ENCODE assay signal across 11 mouse cellular contexts in genomic region chr4:53750391-53751120, GRCm38 (mm10). TPM values are rescaled to one million over a fixed set of nuclear protein-coding genes. Genes with fewer than 3 reads are reported as not detected.
DNase-seq lines count a peak whose midpoint lies in the region; ATAC-seq and TF ChIP-seq lines count a peak whose summit lies in the region.
"Had no signal": no experiment of that assay in that cellular context is flagged by ENCODE, and none has a peak within 500 bp of the region (broad histone marks: within the 10 kb centered on the region; RNA-seq: fewer than 3 reads in every experiment).

No protein-coding gene starts in this region.

- no peak overlapping the region for H3K9ac ChIP-seq in kidney, postnatal 0 days (ENCODE audit: low read depth, low read length)
- no peak overlapping the region for H3K9ac ChIP-seq in midbrain, embryonic 14.5 days (replicated peaks; ENCODE audit: low read length)
- H3K9ac ChIP-seq: hindbrain, embryonic 15.5 days; limb, embryonic 15.5 days had no signal

- peak overlapping the region; percentile 57 for H3K27ac ChIP-seq in kidney, postnatal 0 days
- H3K27ac ChIP-seq in midbrain, embryonic 14.5 days (replicated peaks; ENCODE audit: low read depth, low read length): no peak overlapping the region
- H3K27ac ChIP-seq: hindbrain, embryonic 15.5 days; limb, embryonic 15.5 days had no signal

- H3K4me1 ChIP-seq in kidney, postnatal 0 days (replicated peaks; ENCODE audit: insufficient read depth, low read length): no peaks in the 10 kb centered on the region
- H3K4me1 ChIP-seq in midbrain, embryonic 14.5 days (ENCODE audit: control insufficient read depth, insufficient read depth, low read length): no peaks in the 10 kb centered on the region
- H3K4me1 ChIP-seq: hindbrain, embryonic 15.5 days; limb, embryonic 15.5 days had no signal

- no peak for TF ChIP-seq POLR2A in brain, embryonic 14.5 days (IDR thresholded peaks at IDR 0.05; ENCODE audit: borderline replicate concordance, extremely low read depth, insufficient read depth, insufficient read length, poor library complexity, severe bottlenecking)

- H3K27me3 ChIP-seq in kidney, postnatal 0 days (ENCODE audit: insufficient read depth, low read length): no peaks in the 10 kb centered on the region
- no peaks in the 10 kb centered on the region for H3K27me3 ChIP-seq in midbrain, embryonic 14.5 days (ENCODE audit: control insufficient read depth, insufficient read depth, low read length)
- H3K27me3 ChIP-seq: hindbrain, embryonic 15.5 days; limb, embryonic 15.5 days had no signal

- no peaks in the 10 kb centered on the region; the same call in 1 of the 2 replicates for H3K36me3 ChIP-seq in kidney, postnatal 0 days (ENCODE audit: insufficient read depth, low read length)
- peaks cover 35% of the 10 kb centered on the region for H3K36me3 ChIP-seq in midbrain, embryonic 14.5 days (ENCODE audit: control insufficient read depth, insufficient read depth, low read length)

- H3K4me3 ChIP-seq in kidney, postnatal 0 days (replicated peaks; ENCODE audit: low read depth, low read length): no peak overlapping the region
- H3K4me3 ChIP-seq in midbrain, embryonic 14.5 days (replicated peaks; ENCODE audit: low read depth, low read length): no peak overlapping the region
- H3K4me3 ChIP-seq: hindbrain, embryonic 15.5 days; limb, embryonic 15.5 days had no signal

- WGBS in kidney, postnatal 0 days: 47% methylated on average over 16 of the region's 16 CpGs
- WGBS in midbrain, embryonic 14.5 days: 84% methylated on average over 16 of the region's 16 CpGs

- ATAC-seq in kidney, postnatal 0 days (replicated peaks; ENCODE audit: low FRiP score, low read depth): peak; percentile 63
- ATAC-seq in midbrain, embryonic 14.5 days (ENCODE audit: low FRiP score, low TSS enrichment): no peak

- H3K4me2 ChIP-seq in kidney, postnatal 0 days (ENCODE audit: low read length): no peak overlapping the region
- H3K4me2 ChIP-seq in midbrain, embryonic 14.5 days (ENCODE audit: low read length): no peak overlapping the region
- H3K4me2 ChIP-seq: hindbrain, embryonic 15.5 days; limb, embryonic 15.5 days; midbrain, embryonic 11.5 days had no signal

- H3K9me3 ChIP-seq in kidney, postnatal 0 days (replicated peaks; ENCODE audit: low read length): no peaks in the 10 kb centered on the region
- H3K9me3 ChIP-seq in midbrain, embryonic 14.5 days (ENCODE audit: control insufficient read depth, low read length): no peaks in the 10 kb centered on the region
- H3K9me3 ChIP-seq: hindbrain, embryonic 15.5 days; limb, embryonic 15.5 days had no signal

- DNase-seq in kidney, postnatal 0 days (ENCODE audit: low spot score): peak; percentile 72
- DNase-seq in kidney, adult 18-20 months: no peak
- DNase-seq in brain, embryonic 14.5 days (ENCODE audit: low read depth): peak; percentile 69
- peak; percentile 50 to 74 for DNase-seq in frontal cortex, postnatal 36 days (ENCODE audit: low spot score in 2 of 2)
- peak; percentile 55 to 66 for DNase-seq in right cerebral cortex, postnatal 10 days (ENCODE audit: low spot score in 2 of 2)
- DNase-seq in midbrain, embryonic 14.5 days: no peak
- no peak for DNase-seq in cerebellum, postnatal 10 days
- DNase-seq: thymus, postnatal 36 days had no signal

- TF ChIP-seq CTCF in kidney, postnatal 0 days (IDR thresholded peaks at IDR 0.05; ENCODE audit: low read depth): peak; percentile 31; the same call in 1 of the 2 replicates
- TF ChIP-seq CTCF in brain, embryonic 14.5 days (IDR thresholded peaks at IDR 0.05; ENCODE audit: borderline replicate concordance, extremely low read depth, insufficient read depth, insufficient read length): no peak

RNA-seq across cellular contexts. Expression of gene Tal2, which starts 28.9 kb away (rescaled TPM):
- 0.22 and 0.30 TPM in 2 replicates for polyA plus RNA-seq in kidney, postnatal 0 days (2015; fragmentation: Nextera tagmentation; extraction: Ambion mirVana)
- 8.8 and 13.0 TPM in 2 replicates for polyA plus RNA-seq in brain, embryonic 14.5 days (2012; rRNA removed)
- 10.5 and 19.4 TPM in 2 replicates for polyA plus RNA-seq in midbrain, embryonic 14.5 days (2014; fragmentation: Nextera tagmentation; extraction: Ambion mirVana)

RNA-seq across cellular contexts. Expression of gene Fktn, which starts 36.8 kb away (rescaled TPM):
- 13.6 and 16.3 TPM in 2 replicates for polyA plus RNA-seq in kidney, postnatal 0 days (2015; fragmentation: Nextera tagmentation; extraction: Ambion mirVana)
- 14.5 and 16.0 TPM in 2 replicates for polyA plus RNA-seq in brain, embryonic 14.5 days (2012; rRNA removed)
- polyA plus RNA-seq in midbrain, embryonic 14.5 days (2014; fragmentation: Nextera tagmentation; extraction: Ambion mirVana): 20.1 and 22.9 TPM in 2 replicates

Comparison
In these comparisons a context has a peak if more than half of its experiments do, and no peak if none do; other contexts are left out.
1. DNase-seq: peak in kidney, postnatal 0 days (single experiment), brain, embryonic 14.5 days (single experiment), frontal cortex, postnatal 36 days (2 of 2) and right cerebral cortex, postnatal 10 days (2 of 2); none in kidney, adult 18-20 months (single experiment), midbrain, embryonic 14.5 days (single experiment) and cerebellum, postnatal 10 days (0 of 2).